Mouse (Mus musculus): ENCODE measurements at regions not wholly inside any gene's neighbourhood (a gene's known extent, or its start where the extent isn't known, plus 50 kb on each side); places are given as distances from the start of the nearest gene placed in this dataset.

- no peak for DNase-seq
Observed at GRCm38 (mm10) chr11:105538421-105539210, 51.2 kb upstream of the Tanc2 start.

DNA sequence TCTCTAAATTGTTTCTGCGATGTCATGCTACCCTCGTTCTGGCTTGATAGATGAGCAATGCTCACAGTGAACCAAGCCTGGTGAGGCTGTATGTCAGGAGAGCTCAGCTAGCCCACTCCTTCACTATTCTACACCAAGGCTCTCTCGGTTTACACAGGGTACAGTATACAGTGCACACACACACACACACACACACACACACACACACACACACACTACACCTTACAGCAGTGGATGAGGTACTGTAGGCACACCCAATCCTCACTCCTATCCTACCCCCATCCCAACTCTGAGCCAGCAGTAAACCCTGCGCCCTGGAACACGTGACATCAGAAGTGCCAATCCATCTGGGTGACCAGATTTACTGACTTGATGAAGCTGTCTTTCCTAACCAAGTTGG lies 57.2 kb upstream of the Tanc2 start:
- no peak for DNase-seq

- peak; percentile 55 for DNase-seq
Observed at GRCm38 (mm10) chr11:105530711-105531157, 59.1 kb upstream of the Tanc2 start.

- no peak for DNase-seq
Observed at GRCm38 (mm10) chr11:105526066-105526465, 63.7 kb upstream of the Tanc2 start.

GRCm38 (mm10) chr11:105525608-105526007 lies 64.2 kb upstream of the Tanc2 start:
- DNase-seq, result peak; percentile 38

DNA sequence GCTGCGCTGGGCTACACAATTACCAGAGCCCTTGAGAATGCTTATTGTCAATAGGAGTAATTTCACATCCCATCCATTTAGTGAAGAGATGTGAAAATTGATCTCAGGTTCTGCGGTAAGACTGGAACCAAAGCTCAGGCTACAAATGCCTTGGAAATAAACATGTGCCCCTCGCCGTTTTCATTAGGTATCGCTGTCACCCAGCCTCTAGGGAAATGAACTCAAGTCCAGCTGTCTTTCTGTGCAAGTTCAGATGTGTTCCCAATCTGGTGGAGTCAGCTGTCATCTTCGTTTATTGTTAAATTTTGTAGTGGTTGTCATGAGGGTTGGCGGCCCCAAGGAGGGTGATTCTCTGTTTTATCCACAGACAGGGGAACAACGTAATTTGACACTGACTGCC lies 65.4 kb upstream of the Tanc2 start:
- DNase-seq, result no peak

DNA sequence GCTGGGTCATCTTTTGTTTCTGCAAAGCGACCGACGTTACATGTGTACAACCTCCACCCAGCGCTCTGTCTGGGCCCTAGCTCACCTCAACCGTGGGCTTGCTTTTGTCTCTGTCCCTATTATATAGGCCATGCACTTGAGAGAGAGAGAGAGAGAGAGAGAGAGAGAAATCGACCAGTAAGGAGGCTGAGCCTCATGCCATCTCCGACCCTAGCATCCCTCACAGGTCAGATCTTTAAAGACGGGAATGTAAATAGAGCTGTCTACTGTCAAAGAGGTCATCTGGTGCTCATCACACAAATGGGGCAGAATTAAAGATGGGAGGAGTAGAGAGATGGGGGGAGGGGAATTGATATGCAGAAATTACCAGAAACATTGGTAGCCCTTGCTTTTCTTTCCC lies 66.0 kb upstream of the Tanc2 start:
- DNase-seq, result no peak

GRCm38 (mm10) chr11:105520398-105520797 lies 63.9 kb upstream of the March10 start:
- no peak for DNase-seq

GRCm38 (mm10) chr11:105513275-105513674 lies 56.7 kb upstream of the March10 start:
- no peak for DNase-seq

DNA sequence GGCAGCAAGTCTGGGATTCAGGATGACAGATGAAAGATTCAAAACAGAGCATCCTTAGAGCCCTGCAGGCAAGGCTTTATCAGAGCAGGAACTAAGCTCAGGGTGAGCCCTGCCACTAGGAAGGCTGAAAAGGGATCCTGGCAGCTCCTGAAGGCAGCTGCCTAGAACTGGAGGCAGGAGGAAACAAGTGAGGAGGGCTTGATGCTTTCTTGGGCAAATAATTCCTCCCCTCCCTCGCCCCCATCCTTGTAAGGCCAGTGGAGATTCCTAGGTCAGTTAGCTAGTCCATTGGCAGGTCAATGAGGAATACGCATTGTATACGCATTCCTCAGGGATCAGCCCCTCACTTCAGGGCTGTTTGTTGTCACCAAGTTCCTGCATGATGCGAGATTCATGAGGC lies 54.1 kb upstream of the March10 start:
- DNase-seq, result no peak

DNA sequence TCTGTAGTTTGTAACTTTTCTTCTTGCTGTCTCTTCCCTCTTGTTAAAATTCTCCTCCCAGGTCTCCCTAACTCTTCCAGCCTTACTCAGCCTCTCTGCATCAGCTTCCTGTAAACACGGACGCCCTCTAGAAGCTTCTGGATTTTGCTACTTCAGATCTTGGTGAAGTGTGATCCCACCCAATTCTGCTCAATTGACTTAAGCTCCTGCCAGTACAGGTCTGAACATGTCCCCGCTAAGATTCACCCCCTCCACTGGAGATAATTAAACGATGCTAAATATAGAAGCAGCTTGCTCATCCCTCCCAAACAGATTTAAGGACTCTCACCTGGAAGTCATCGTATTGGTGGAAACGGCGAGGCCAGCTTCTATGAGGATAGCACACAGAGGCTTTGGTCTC lies 53.5 kb upstream of the March10 start:
- DNase-seq, result no peak

DNA sequence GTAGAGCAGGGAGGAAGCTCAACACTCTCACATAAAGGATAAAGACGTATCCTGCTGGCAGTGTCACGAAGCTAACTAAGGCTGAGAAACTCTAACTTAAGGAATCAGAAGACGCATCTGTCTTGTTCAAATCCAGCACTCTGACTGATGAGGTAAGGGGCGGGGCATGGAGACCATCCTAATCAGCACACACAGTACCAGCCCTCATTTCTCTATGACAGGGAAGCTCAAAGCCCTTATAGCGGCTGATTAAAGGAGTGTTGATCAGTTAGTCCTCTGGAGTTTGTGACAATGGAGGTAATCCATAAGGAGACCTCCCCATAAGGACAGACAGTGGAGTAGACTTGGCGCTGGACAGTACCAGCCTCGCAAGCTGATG lies 52.1 kb upstream of the March10 start:
- no peak for DNase-seq

GRCm38 (mm10) chr11:105507972-105508659 lies 51.6 kb upstream of the March10 start:
- DNase-seq, result no peak

GRCm38 (mm10) chr11:105507332-105507971 lies 50.9 kb upstream of the March10 start:
- no peak for DNase-seq
